Mouse (Mus musculus) left cerebral cortex, postnatal 14 days (tissue): Measurements from ENCODE around the gene Pex10. TPM values are rescaled to one million over a fixed set of nuclear protein-coding genes. Genes with fewer than 3 reads are reported as not detected.

ENCODE experiments used
- total RNA-seq, 2 experiments: library from RNA; stranded (reverse); gene quantifications; 2 replicates each; pipeline ENCODE4 v1.2.3; 2021

Gene Pex10
- total RNA-seq, 2 experiments from 2014 or later = 21.2 to 23.1 TPM

Other genes with a start within 250 kb of the Pex10 start
- gene Ttc34, start 229.6 kb upstream of the Pex10 start, total RNA-seq = 1 to 10 TPM; 2.3 to 3.9 TPM
- under 1 TPM; 0.24 to 0.30 TPM for gene Mmel1, start 197.4 kb upstream of the Pex10 start, total RNA-seq
- 10 to 100 TPM; 33.4 to 34.0 TPM for gene Fam213b, start 167.9 kb upstream of the Pex10 start, total RNA-seq
- 1 to 10 TPM; 1.3 to 1.6 TPM for gene Tnfrsf14, start 138.5 kb upstream of the Pex10 start, total RNA-seq
- gene Hes5, start 106.1 kb upstream of the Pex10 start, total RNA-seq = 10 to 100 TPM; 32.6 to 48.7 TPM
- 10 to 100 TPM; 31.8 to 33.4 TPM for gene Pank4, start 102.9 kb upstream of the Pex10 start, total RNA-seq
- 10 to 100 TPM; 50.2 to 50.5 TPM for gene Plch2, start 10.2 kb upstream of the Pex10 start, total RNA-seq
- gene Rer1, start 19.4 kb downstream of the Pex10 start, total RNA-seq = 10 to 100 TPM; 65.5 to 67.8 TPM
- gene Morn1, start 19.6 kb downstream of the Pex10 start, total RNA-seq = 10 to 100 TPM; 12.1 to 12.9 TPM
- gene Ski, start 155.6 kb downstream of the Pex10 start, total RNA-seq = 100 to 1,000 TPM; 110 to 111 TPM
- 10 to 100 TPM; 22.6 to 27.0 TPM for gene Faap20, start 182.8 kb downstream of the Pex10 start, total RNA-seq